Mouse (Mus musculus) midbrain, embryonic 16.5 days (tissue): ENCODE results near the gene Cbr2. TPM values are rescaled to one million over a fixed set of nuclear protein-coding genes. Genes with fewer than 3 reads are reported as not detected.

Experiments
- ATAC-seq: fragments of 200-750 bp; cut with Nextera tagmentation; 2 replicates; pipeline ENCODE4 v1.8.0; 2017; ENCODE audit warnings: moderate TSS enrichment
- H3K27ac ChIP-seq: fragments of 300-500 bp; sonication (generic); 2 replicates; pipeline ENCODE4 v1.5.1; 2014; ENCODE audit warnings: mild to moderate bottlenecking, low read length, mixed read lengths
- H3K27me3 ChIP-seq: fragments of 300-500 bp; sonication (generic); 2 replicates; pipeline ENCODE4 v1.6.1; 2014; ENCODE audit warnings: low read depth, low read length, mixed read lengths; ENCODE audit not compliant: control insufficient read depth, insufficient read depth
- H3K36me3 ChIP-seq: fragments of 300-500 bp; sonication (generic); 2 replicates; pipeline ENCODE4 v1.6.1; 2014; ENCODE audit warnings: mild to moderate bottlenecking, low read length, moderate library complexity, mixed read lengths; ENCODE audit not compliant: control insufficient read depth, insufficient read depth
- H3K4me1 ChIP-seq: fragments of 300-500 bp; sonication (generic); 2 replicates; pipeline ENCODE4 v1.6.1; 2014; ENCODE audit warnings: mild to moderate bottlenecking, low read length, mixed read lengths; ENCODE audit not compliant: control insufficient read depth, insufficient read depth
- H3K4me2 ChIP-seq: fragments of 300-500 bp; sonication (generic); 2 replicates; pipeline ENCODE4 v1.6.1; 2014; ENCODE audit warnings: mild to moderate bottlenecking, low read length, mixed read lengths
- H3K4me3 ChIP-seq: fragments of 300-500 bp; sonication (generic); 2 replicates; pipeline ENCODE4 v1.5.1; 2014; ENCODE audit warnings: low read depth, mild to moderate bottlenecking, low read length, moderate library complexity, mixed read lengths
- H3K9ac ChIP-seq: fragments of 300-500 bp; sonication (generic); 2 replicates; pipeline ENCODE4 v1.6.1; 2014; ENCODE audit warnings: low read depth, low read length, mixed read lengths
- H3K9me3 ChIP-seq: fragments of 300-500 bp; sonication (generic); replicated peaks from 2 replicates; pipeline ENCODE4 v1.6.1; 2014; ENCODE audit warnings: mild to moderate bottlenecking, low read length, mixed read lengths; ENCODE audit not compliant: control insufficient read depth, poor library complexity, severe bottlenecking
- WGBS: fragments of 180-500 bp; shearing (Covaris S2); extraction: QIAGEN DNeasy Blood & Tissue Kit; methylation state at CpG from one replicate; pipeline ENCODE4 v1.1.7; 2014; 5-methylcytosine and 5-hydroxymethylcytosine counted together
- polyA plus RNA-seq: library from polyadenylated mRNA; unstranded; fragments of >200 nt; fragmentation: Nextera tagmentation; extraction: Ambion mirVana; gene quantifications from 2 replicates; pipeline ENCODE4 v1.2.1, GENCODE M21; 2015

The Cbr2 gene
- polyA plus RNA-seq, 1 experiment from 2014 or later = 0.87 TPM

- no peaks in the 10 kb centered on the region for H3K36me3 ChIP-seq
- peak within 1 kb of the TSS; percentile 83 for H3K4me2 ChIP-seq
- H3K27me3 ChIP-seq = no peaks in the 10 kb centered on the region; the same call in 1 of the 2 replicates
- H3K27ac ChIP-seq = no peak within 1 kb of the TSS
- peak within 1 kb of the TSS; percentile 47 for H3K4me3 ChIP-seq
- no peaks in the 10 kb centered on the region for H3K9me3 ChIP-seq
- peak within 1 kb of the TSS; percentile 64 for H3K9ac ChIP-seq
- ATAC-seq = peak; percentile 79
- WGBS = 0% methylated on average over 14 of the region's 14 CpGs
- peaks cover 14% of the 10 kb centered on the region for H3K4me1 ChIP-seq
Observed at GRCm38 (mm10) chr11:120727169-120727527, 4.8 kb downstream of the Cbr2 start, which contains the start of gene Dcxr. TSS of gene Dcxr (minus strand) at chr11:120727281.

GRCm38 (mm10) chr11:120726243-120727168 lies 5.4 kb downstream of the Cbr2 start:
- WGBS = 19% methylated on average over 34 of the region's 36 CpGs
- no peak for ATAC-seq
- no peak overlapping the region for H3K27ac ChIP-seq
- H3K27me3 ChIP-seq = no peaks in the 10 kb centered on the region; the same call in 1 of the 2 replicates
- no peaks in the 10 kb centered on the region for H3K36me3 ChIP-seq
- peak overlapping the region; percentile 64 for H3K9ac ChIP-seq
- H3K4me3 ChIP-seq = peak overlapping the region; percentile 47
- H3K9me3 ChIP-seq = no peaks in the 10 kb centered on the region
- H3K4me1 ChIP-seq = peaks cover 14% of the 10 kb centered on the region
- H3K4me2 ChIP-seq = peak overlapping the region; percentile 83

DNA sequence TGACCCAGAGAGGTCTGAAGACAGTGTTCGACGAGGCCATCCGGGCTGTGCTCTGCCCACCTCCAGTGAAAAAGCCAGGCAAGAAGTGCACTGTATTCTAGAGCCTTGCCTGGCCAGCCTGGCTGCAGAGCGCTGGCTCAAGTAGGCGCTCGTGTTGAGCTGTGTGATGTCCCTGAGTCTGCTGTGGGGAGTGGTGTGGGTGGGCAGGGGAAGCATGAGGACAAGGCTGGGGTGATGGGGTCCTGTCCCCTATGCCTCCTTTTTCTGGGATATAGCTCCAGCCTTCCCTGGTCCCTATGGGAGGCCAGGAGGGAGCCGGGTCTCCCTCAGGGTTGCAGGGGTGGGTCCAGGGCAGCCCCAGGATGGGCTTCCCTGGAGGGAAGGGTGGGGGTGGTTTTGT lies 8.4 kb downstream of the Cbr2 start:
- no peak for ATAC-seq
- H3K9ac ChIP-seq = no peak overlapping the region
- peaks cover 3% of the 10 kb centered on the region for H3K36me3 ChIP-seq
- H3K27ac ChIP-seq = no peak overlapping the region
- H3K27me3 ChIP-seq = no peaks in the 10 kb centered on the region
- peaks cover 16% of the 10 kb centered on the region for H3K4me1 ChIP-seq
- no peak overlapping the region for H3K4me3 ChIP-seq
- no peak overlapping the region for H3K4me2 ChIP-seq
- WGBS = 82% methylated on average over 7 of the region's 7 CpGs
- H3K9me3 ChIP-seq = no peaks in the 10 kb centered on the region

GRCm38 (mm10) chr11:120722761-120723382 lies 9.0 kb downstream of the Cbr2 start:
- H3K4me2 ChIP-seq = peak overlapping the region; percentile 69
- 90% methylated on average over 11 of the region's 11 CpGs for WGBS
- H3K9me3 ChIP-seq = no peaks in the 10 kb centered on the region
- H3K27me3 ChIP-seq = no peaks in the 10 kb centered on the region
- H3K9ac ChIP-seq = no peak overlapping the region; the same call in none of the 2 replicates
- no peak overlapping the region for H3K27ac ChIP-seq
- H3K36me3 ChIP-seq = peaks cover 7% of the 10 kb centered on the region
- ATAC-seq = no peak
- peaks cover 16% of the 10 kb centered on the region for H3K4me1 ChIP-seq
- peak overlapping the region; percentile 59; the same call in 1 of the 2 replicates for H3K4me3 ChIP-seq

GRCm38 (mm10) chr11:120722067-120722630 lies 9.8 kb downstream of the Cbr2 start:
- ATAC-seq = no peak
- Histone ChIP-seq H3K36me3 (peaks cover 7% of the 10 kb centered on the region), H3K9ac (peak overlapping the region; percentile 79), H3K27me3 (no peaks in the 10 kb centered on the region), H3K4me2 (peak overlapping the region; percentile 69), H3K4me3 (peak overlapping the region; percentile 59), H3K27ac (peak overlapping the region; percentile 76), H3K4me1 (peaks cover 16% of the 10 kb centered on the region), H3K9me3 (no peaks in the 10 kb centered on the region)
- 20% methylated on average over 21 of the region's 21 CpGs for WGBS

- no peaks in the 10 kb centered on the region for H3K27me3 ChIP-seq
- H3K9me3 ChIP-seq = no peaks in the 10 kb centered on the region
- under 1% methylated on average over 82 of the region's 90 CpGs for WGBS
- H3K4me2 ChIP-seq = peak within 1 kb of the TSS; percentile 69
- peaks cover 7% of the 10 kb centered on the region for H3K36me3 ChIP-seq
- H3K4me3 ChIP-seq = peak within 1 kb of the TSS; percentile 59
- H3K4me1 ChIP-seq = peaks cover 9% of the 10 kb centered on the region
- peak; percentile 90 for ATAC-seq
- peak within 1 kb of the TSS; percentile 79 for H3K9ac ChIP-seq
- peak within 1 kb of the TSS; percentile 76 for H3K27ac ChIP-seq
Observed at GRCm38 (mm10) chr11:120721124-120722066, 10.5 kb downstream of the Cbr2 start, which contains the start of gene Rac3. TSS of gene Rac3 (plus strand) at chr11:120721470.

GRCm38 (mm10) chr11:120720450-120720849 lies 11.5 kb downstream of the Cbr2 start:
- Histone ChIP-seq H3K9me3 (no peaks in the 10 kb centered on the region), H3K36me3 (peaks cover 7% of the 10 kb centered on the region), H3K9ac (peak overlapping the region; percentile 79), H3K4me1 (peaks cover 8% of the 10 kb centered on the region; the same call in 1 of the 2 replicates), H3K4me3 (peak overlapping the region; percentile 59), H3K27ac (peak overlapping the region; percentile 76), H3K4me2 (peak overlapping the region; percentile 69), H3K27me3 (no peaks in the 10 kb centered on the region)
- WGBS = 10% methylated on average over 17 of the region's 17 CpGs
- peak; percentile 18; the same call in 1 of the 2 replicates for ATAC-seq

DNA sequence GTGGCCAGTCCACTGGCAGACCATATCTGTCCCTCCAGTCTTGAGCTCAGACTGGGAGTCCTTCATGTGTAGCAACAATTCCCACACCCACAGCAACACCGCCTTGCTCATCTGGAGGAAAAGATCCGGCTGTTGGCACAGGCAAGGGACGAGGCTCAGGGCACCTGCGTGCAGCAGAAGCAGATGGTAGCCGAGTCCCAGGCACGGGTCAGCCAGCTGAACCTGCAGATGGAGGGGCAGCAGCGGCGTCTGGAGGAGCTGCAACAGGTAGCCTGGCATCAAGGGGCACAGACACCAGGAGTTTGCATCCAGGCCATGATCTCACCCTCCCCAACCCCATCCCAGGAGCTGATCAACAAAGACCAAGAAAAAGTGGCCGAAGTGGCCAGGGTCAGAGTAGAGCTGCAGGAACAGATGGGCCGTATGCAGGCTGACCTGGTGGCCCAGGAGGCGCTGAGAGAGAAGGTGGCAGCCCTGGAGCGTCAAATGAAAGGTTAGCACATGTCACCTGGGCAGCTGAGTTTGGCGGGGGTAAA lies 12.0 kb downstream of the Cbr2 start:
- ATAC-seq = no peak
- no peak overlapping the region for H3K4me3 ChIP-seq
- 90% methylated on average over 13 of the region's 13 CpGs for WGBS
- H3K27ac ChIP-seq = no peak overlapping the region
- no peak overlapping the region for H3K4me2 ChIP-seq
- no peaks in the 10 kb centered on the region for H3K9me3 ChIP-seq
- H3K27me3 ChIP-seq = no peaks in the 10 kb centered on the region
- H3K4me1 ChIP-seq = peaks cover 9% of the 10 kb centered on the region; the same call in 1 of the 2 replicates
- H3K36me3 ChIP-seq = peaks cover 7% of the 10 kb centered on the region
- no peak overlapping the region for H3K9ac ChIP-seq
